Mouse (Mus musculus): Measurements from ENCODE around the gene Kif5a.

Kif5a gene

DNA sequence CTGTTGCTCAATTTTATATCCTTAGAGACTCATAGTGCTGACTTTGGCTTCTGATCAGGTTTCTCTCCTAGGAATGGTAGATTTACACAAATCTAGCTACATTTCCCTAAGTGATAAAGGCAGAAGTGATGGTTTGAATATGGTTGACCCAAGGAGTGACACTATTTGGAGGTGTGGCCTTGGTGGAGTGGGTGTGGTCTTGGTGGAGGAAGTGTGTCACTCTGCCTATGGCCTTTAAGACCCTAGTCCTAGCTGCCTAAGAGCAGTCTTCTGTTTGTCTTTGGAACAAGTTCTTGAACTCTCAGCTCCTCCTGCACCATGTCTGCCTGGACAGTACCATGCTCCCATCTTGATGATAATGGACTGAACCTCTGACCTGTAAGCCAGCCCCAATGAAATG, 46.0 kb downstream of the Kif5a start:
- no peak for DNase-seq (ENCODE audit: low read depth, low spot score)

DNA sequence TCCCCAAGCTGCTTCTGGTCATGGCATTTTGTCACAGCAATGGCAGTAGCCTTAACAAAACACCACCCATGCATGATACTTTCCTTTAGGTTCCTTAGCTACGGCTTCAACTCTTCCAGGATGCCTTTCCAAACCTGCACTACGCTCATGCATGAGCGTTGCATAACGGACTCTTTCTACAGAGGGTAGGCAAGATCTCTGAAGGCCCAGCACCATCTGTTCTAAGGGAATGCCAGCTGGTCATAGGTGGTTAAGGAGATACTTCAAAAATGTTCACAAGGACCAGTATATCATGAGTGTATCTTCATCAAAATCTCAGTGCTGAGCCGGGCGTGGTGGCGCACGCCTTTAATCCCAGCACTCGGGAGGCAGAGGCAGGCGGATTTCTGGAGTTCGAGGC, 46.7 kb downstream of the Kif5a start:
- DNase-seq (ENCODE audit: low read depth, low spot score) = no peak

DNA sequence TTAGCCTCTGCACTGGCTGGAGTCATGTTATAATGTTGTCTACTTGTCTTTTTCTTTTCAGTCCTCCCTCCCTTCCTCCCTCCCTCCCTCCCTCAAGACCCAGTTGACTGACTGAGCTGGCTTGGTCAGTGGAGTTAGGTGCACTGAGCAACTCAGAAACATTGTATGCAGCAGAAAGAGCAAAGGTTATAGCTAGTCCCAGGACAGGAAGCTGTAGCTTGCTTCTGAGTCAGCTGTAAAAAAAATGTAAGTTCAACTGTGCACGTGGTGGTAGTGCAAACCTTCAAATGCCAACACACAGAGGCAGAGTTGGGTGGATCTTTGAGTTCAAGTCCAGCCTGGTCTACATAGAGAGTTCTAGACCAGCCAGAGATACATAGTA, 48.7 kb downstream of the Kif5a start:
- DNase-seq (ENCODE audit: low read depth, low spot score) = no peak

DNA sequence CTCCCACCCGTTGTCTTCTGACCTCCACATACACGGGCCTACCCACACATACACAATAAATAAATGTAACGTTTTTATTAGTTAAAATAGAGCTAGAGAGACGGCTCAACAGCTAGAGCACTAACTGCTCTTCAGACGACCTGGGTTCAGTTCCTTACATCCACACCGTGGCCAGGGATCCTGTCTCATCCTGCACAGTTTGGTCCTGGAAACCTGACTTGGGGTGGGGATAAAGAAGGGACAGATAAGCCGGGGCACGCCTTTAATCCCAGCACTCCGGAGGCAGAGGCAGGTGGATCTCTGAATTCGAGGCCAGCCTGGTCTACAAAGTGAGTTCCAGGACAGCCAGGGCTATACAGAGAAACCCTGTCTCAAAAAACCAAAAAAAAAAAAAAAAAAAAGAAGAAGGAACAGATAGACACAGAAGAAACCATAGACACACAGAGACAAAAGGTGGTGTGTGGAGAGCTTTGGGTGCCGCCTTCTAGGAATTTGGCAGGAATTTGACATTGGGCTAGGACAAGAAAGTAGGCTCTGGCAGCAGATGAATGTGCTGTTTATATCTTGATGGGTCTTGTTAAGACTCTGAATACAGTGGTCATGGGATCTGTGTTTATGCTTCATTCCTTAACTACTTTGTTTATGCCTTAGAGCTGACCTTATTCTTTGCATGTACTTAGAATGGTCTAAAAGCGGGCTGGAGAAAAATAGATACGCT, 49.3 kb downstream of the Kif5a start:
- DNase-seq (ENCODE audit: low read depth, low spot score) = peak; percentile 63

DNA sequence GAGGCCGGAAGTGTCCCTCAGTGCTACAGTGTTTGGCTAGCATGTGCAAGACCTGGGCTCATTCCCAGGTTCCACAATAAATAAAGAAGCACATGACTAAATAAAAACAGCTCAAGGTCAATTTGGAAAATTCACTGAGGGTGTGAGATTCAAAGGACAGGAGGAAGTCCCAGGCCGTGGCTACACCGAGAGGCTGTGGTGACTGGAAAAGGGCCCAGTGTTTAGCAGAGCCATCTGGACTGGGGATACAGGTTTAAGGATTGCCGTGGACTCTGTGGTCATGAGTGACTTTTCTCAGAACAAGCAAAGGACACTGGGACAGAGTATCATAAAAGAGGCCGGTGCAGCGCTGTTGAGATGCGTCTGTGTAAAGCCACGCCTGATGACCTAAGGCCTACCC, 49.9 kb downstream of the Kif5a start:
- DNase-seq (ENCODE audit: low read depth, low spot score) = no peak

DNA sequence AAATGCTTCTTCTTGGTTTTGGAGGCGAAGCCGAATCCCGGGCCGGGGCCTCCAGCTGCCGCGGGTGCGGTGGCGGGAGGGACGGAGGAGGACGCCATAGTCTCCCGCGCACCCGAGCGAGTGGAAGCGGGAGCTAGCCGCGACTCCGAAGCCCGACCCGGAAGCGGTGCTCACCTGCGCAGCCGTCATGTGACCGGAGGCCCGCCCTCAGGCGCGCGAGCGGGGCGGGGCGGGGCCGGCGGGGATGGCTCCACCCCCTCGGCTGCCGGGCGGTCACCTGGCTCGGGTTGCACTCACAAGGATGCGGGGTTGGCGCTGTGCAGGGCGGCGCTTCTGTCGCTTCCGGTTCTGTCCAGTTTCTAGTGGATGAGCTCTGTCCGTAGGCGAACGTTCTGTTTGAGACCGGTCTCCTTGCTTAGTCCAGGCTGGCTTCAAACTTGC, 51.7 kb downstream of the Kif5a start, which contains the start of gene Pip4k2c:
Gene Pip4k2c, minus strand, starts transcription at position 172 of the 441 bp plus-strand sequence.
- DNase-seq (ENCODE audit: low read depth, low spot score) = peak; percentile 94

DNA sequence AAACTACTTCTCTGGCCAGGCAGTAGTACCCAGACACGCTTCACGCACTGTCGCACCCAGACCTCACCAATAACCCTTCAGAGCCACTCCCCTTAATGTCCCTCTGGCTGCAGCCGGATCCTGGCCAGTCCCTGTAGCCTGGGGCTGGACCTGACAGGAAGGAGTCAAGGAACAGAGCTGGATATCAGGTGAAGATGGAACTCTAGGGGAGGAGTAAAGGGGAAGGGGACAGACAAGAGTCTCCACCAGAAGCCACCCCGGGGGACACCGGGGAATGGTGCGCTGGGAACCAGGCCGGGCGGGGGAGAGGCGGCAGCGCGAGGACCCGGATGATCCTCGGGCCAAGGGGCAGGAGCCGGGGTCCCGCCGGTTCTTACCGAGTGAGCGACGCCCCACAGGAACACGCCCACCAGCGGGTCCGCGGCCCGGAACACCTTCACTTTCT, 52.2 kb downstream of the Kif5a start:
- no peak for DNase-seq (ENCODE audit: low read depth, low spot score)

DNA sequence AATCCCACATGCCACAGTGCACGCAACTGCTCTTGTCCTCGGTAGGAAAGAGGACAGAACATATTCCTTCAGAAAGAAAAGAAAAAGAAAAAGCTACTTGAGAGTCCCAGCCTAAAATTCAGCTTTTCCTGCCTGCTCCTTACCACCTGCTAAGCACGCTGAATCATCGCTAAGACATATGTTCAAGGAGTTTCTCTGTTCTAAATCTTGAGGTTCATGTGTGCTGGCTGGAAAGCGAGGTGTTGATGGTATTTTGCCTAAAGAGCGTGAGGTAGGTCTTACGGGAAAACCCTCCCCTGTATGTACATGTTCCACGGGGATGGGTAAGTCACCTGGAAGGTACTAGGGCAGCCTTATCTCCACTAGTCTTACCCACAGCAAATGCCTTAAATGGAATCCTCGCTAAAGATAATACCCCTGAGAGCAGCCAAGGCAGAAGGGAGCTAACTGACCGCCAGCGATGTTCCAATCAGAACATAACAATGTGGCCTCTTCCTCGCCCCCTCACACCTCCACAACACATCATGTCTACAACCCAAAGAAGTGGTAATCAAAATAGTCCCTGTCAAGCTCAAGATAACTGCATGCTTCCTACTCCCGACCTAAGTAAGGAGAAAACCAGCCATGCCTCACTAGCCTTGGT, 53.1 kb downstream of the Kif5a start:
- no peak for DNase-seq (ENCODE audit: low read depth, low spot score)

DNA sequence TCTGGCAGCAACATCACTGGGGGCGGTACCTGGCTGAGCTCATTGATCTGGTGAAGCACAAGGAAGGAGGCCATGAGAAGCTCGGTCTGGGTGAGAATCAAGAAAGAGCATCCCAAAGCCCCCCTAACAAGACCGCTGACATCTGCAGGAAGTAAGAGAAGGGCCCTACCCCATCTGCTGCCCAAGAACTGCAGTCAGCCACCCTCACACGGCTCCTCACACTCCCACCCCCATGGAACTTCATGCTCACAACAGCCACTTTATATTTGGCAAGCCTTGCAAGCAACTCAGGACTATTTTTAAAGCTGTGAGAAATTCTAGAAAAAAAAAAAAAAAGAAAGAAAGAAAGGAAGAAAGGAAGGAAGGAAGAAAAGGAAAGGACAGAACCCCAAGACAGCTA, 54.2 kb downstream of the Kif5a start:
- DNase-seq (ENCODE audit: low read depth, low spot score) = no peak

DNA sequence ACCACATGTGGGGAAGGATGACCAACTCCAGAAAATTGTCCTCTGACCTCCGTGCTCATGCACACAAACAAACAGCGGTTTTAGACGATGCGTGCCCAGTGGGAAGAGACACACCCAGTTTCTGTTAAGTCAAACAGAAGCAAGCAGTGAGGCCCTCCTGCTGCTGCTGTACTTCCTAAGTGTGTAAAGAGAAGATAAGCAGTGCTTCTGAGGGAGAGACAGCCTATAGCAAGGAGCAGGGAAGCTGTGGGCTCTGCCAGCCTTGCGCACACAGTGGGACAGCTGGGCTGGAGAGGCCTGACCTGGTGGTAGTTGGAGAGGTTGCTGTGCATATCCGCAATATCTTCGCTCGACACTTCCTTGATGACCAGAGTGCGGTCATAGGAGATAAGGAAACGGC, 57.8 kb downstream of the Kif5a start:
- DNase-seq (ENCODE audit: low read depth, low spot score) = no peak

DNA sequence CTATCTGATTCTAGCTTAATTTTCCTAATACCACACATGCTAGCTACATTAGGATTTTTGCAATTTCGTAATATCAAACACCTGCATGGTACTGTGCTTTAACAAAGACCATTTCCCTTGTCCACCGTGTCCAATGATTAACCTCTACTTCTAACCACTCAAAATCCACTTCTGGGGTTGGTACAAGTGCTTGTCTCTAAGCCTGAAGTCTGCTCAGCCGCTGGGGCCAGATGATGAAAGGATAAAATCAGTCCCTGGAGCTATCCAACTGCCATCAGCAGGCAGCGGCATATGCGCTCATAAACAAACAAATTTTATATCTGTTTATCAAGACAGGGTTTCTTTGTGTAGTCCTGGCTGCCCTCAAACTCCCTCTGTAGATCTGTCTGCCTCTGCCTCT, 58.6 kb downstream of the Kif5a start:
- DNase-seq (ENCODE audit: low read depth, low spot score) = no peak

DNA sequence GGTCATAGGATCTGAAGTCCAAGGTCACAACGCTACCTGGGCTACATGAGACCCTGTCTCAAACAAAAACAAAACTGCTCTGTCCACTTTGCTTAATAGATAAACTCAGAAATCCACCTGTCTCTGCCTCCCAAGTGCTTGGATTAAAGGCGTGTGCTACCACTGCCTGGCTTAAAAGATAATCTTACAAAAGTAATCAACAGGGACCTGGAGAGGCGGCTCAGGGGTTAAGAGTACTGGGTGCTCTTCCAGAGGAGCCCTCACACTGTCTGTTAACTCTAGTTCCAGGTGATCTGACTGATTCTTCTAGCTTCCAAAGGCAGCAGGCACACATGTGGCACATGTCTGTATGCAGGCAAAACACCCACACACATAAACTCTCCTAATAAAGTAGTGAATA, 60.0 kb downstream of the Kif5a start:
- DNase-seq (ENCODE audit: low read depth, low spot score) = no peak

DNA sequence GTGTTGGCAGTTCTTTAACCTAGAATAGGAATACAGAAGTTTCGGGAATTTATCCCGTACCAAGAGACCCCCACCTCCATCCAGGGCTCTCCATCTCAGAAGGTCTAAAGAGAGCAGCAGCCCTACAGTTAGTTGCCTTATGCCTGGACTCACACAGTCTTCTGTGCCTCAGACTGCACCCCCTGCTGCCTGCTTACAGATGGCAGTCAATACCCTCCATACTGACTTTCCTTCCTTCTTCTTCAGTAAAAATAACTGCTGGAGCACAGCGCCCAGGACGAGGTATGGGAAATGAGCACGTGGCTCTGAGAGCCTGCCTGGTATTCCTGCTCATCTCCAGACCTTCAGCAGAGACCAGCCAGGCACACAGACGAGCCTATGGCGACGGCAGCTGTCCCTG, 62.9 kb downstream of the Kif5a start:
- DNase-seq (ENCODE audit: low read depth, low spot score) = no peak

DNA sequence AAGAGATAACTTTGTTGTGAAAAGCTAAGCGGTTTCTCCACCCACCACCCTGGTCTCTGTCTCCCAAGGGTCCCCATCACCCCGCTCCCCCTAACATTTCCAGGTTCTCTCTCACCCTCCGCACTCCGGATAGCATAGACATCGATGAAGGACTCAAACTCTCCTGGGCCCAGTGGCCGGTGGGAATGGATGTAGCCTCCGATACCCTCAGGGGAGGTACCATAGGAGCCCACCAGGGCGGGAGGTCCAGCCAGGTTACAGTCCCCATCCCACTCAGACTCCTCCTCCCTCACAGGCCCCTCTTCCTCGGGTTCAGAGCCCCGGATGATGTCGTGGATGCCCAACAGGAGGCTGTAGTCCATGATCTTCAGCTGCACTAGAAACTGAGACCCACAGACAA, 63.7 kb downstream of the Kif5a start:
- DNase-seq (ENCODE audit: low read depth, low spot score) = no peak

DNA sequence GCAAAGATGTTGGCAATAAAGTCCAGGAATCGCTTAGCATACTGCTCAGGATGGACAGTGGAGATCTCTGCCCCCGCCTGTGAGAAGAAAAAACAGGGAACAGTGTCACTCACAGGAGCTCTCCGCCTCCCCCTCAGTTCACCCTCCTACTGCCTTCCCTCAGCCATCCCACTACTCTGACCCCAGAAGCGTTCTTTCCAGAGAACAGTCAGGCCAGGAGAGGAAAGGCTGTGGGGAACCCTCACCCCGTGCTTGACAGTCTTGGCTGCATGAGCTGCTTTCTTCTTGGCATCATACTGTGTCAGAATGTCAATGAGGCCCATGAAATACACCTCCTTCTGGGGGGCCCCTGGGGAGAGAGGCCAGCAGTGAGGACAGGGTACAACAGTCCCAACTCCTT, 64.1 kb downstream of the Kif5a start:
- DNase-seq (ENCODE audit: low read depth, low spot score) = no peak

DNA sequence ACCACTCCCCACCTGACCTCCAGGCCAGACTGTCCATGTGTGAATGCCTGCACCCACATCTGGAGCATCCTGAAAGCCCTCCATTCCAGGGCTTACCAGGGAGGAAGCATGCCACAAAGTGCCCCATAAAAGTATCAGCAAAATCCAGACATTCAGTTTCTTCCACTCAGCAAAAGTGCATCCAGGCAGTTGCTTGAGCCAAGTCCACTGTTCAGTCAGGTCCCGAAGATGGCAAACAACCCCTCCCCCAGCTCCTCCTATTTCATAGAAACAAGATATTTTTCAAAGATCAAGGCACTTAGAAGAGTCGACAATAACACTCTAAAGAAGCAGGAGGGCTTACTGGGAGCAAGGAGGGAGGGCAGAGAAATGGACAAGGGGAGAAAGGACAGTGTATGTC, 64.7 kb downstream of the Kif5a start:
- DNase-seq (ENCODE audit: low read depth, low spot score) = no peak

DNA sequence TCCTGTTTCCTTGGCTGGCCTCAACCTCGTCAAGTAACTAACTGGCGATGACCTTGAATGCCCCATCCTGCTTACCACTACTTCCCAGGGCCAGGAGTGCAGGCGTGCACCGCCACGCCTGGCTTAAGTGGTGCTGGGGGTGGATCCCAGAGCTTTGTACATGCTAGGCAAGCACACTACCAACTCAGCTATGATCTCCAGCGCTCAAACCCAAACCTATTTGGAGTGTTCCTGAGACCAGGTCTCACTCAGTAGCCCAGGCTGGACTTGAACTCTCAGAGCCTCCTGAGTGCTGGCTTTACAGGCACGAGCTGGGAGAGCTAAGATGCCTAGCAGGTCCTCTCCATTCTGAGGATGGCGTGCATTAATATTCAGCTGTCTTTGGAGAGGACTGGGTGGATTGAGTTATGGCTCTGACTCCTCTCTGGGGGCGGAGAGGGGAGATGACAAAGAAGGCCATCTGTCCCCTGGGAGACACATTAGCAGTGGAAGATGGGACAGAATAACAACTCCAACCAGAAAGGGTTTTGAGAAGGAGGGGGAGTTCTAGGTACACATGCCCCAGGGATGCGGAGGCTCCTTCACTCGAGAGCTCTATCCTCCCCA, 65.5 kb downstream of the Kif5a start:
- no peak for DNase-seq (ENCODE audit: low read depth, low spot score)

DNA sequence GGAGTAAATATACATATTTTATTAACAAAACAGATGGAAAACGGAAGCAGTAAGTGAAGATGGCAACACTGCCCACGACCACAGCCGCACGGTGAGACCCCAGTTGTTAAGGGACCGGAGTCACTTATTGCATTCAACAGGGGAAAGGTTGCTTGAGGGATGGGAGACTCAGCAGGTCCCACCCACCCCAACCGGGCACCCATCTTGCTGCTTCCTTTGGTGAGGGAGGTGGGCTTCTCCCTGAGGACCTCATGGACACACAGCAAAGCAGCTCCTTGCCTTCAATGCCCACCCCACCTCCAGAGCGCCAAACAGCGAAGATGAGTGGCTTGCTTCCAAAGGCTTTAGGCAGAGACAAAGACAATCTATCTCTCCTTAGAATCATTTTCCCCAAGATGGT, 66.0 kb downstream of the Kif5a start:
- no peak for DNase-seq (ENCODE audit: low read depth, low spot score)

DNA sequence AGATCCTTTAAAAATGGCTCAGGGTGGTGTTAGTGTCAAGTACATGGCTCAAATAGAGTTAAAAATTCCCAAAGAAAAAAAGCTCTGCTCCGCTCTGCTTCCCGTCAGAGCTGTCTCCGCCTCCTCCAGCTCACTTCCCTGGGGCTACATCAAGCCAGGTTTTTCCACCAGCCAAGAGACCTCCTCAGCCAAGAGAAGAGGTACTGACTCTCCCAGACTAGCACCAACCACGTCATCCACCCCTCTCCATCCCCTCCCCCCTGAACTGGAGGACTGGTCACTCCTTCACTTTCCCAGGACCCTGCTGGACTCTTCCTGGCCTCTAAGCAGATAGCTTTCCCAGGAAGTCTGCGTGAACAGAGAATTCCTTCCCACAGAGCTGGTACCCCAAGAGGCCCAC, 66.8 kb downstream of the Kif5a start:
- DNase-seq (ENCODE audit: low read depth, low spot score) = no peak

DNA sequence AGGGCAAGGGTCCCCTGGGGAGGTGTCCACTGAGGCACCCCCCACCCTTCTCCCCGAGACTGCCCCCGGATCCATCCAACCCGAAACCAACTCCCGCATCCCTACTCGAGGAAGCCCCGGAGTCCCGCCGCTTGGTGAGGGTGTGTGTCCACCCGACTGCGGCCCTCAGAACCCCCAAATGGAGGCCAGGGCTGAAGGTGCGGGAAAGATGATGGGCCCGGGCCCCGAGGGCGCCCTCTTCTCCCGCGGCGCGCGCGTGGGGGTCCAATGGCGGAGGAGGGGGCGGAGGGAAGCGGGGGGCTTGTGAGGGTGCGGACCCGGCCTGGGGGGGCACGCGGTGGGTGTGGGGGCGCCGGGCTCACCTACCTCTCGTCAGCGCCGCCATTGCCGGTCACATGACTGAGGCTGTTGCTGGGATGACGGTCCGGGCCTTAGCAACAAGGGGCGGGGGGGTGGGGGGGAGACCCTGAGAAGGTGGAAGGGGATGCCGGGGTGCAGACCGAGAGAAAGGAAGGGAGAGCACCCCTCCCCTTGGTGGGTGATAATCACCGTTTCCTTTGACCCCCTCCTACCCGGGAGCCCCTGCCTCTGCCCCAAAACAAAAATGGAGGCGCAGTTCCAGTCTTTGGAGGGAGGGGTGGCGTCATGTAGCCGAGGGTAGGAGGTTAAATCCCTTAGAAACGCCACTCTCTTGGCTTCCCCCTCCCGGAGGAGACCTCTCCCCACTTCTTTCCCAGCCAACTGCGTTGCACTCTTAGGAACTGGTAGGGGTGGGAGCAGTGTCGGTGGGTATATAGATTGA, 67.6 kb downstream of the Kif5a start, which contains the start of gene Dtx3:
Gene Dtx3, minus strand, starts transcription at position 401 of the 802 bp plus-strand sequence.
- DNase-seq (ENCODE audit: low read depth, low spot score) = no peak

DNA sequence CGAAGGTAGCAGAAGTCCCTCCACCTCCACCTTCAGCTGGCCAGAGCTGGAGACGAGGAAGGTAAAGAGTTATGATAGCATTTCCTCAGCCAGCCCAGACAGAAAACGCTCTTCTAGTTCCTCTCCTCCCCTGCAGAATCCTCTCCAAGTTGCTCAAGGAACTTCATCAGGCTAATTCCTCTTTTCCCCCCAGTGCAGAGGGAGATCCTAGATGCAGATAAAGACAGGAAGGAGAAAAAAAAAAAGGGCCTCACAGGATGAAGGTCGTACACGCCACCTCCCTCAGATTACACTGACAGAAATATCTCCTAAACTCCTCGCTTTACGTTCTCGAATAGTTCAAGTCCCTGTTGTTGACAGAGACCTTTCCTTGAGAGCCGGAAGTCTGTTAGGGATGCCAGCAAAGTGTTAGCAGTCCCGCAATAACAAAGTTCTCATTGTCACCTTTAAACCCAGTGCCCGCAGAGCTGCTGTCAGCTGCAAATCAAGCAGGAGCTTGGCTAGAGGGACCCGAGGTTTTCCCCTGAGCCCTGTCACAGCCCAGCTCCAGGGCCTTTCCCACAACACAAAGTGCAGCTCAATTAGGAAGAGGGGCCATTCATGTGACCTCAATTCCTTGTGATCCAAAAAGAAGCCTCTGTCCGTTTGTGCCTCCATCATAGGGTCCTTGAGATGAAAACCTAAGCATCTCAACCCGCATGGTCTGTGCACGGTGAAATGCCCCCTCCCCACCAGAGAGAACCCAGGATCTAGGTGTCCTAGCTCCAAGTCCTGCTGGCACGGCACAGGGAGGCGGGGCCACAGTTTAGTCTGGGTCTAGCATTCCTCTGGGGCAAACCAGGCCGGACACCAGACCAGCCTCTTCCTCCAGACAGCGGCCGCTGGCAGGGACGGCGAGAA, 68.5 kb downstream of the Kif5a start:
- no peak for DNase-seq (ENCODE audit: low read depth, low spot score)
